Mouse (Mus musculus): Measurements from ENCODE around the gene Rab3gap2. TPM values are rescaled to one million over a fixed set of nuclear protein-coding genes. Genes with fewer than 3 reads are reported as not detected.
"Not testable (repeated sequence)": the region's sequence is repeated elsewhere in the genome, so short reads cannot be mapped to it uniquely, and the experiment has no call there.

The Rab3gap2 gene
- polyA plus RNA-seq, 1 experiment from 2014 or later: 22.0 TPM

DNA sequence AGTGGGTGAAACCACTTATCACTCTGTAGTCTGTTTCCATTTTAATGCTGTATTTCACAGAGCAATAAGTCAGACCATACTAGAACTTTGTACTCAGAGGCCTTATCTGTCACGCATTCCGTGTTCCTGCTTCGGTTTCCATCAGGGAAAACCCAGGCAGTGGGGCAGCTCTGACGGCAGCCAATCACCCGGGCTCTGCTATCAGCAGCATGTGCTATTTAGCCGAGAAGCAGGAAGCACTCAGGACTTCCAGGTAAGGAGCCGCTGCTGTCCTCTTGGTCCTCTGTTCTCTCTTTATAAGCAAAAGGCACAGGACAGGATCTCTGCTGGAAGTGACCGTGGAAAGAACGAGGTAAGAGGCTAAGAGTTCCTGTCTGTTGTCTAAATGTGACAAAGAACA, 108.0 kb downstream of the Rab3gap2 start:
- Histone ChIP-seq H3K4me3 (ENCODE audit: low read depth, low read length) (no peak overlapping the region), H3K4me2 (ENCODE audit: low read depth, severe bottlenecking) (no peak overlapping the region), H3K36me3 (ENCODE audit: control insufficient read depth, insufficient read depth, low read length) (peaks cover 5% of the 10 kb centered on the region; the same call in 1 of the 2 replicates), H3K27ac (replicated peaks; ENCODE audit: low read depth, low read length) (no peak overlapping the region), H3K9ac (ENCODE audit: low read length) (no peak overlapping the region), H3K9me3 (ENCODE audit: control insufficient read depth, low read length) (no peaks in the 10 kb centered on the region), H3K4me1 (ENCODE audit: control insufficient read depth, insufficient read depth, low read length) (no peaks in the 10 kb centered on the region), H3K27me3 (ENCODE audit: control insufficient read depth, insufficient read depth, low read length) (no peaks in the 10 kb centered on the region)
- WGBS: 91% methylated on average over 9 of the region's 9 CpGs
- ATAC-seq (ENCODE audit: insufficient number of reproducible peaks, low FRiP score, low TSS enrichment, low read depth) (no peak), DNase-seq (ENCODE audit: low spot score) (no peak)

DNA sequence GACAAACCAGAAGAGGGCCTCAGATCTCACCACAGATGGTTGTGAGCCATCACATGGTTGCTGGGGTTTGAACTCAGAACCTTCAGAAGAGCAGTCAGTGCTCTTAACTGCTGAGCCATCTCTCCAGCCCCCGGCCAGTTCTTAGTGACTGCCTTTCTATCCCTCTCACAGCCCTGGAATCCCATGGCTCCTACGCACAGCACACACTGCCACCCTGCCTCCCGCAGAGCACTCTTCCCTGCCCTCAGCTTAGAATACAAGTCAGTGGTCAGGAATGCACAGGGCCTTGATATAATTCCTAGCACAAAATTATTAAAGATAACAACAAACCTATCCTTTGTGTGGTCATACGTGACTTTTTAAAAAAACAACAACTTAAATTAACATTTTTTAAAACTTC, 110.6 kb downstream of the Rab3gap2 start:
- WGBS: 95% methylated on average over 4 of the region's 4 CpGs
- no peaks in the 10 kb centered on the region for H3K4me1 ChIP-seq (ENCODE audit: control insufficient read depth, insufficient read depth, low read length)

DNA sequence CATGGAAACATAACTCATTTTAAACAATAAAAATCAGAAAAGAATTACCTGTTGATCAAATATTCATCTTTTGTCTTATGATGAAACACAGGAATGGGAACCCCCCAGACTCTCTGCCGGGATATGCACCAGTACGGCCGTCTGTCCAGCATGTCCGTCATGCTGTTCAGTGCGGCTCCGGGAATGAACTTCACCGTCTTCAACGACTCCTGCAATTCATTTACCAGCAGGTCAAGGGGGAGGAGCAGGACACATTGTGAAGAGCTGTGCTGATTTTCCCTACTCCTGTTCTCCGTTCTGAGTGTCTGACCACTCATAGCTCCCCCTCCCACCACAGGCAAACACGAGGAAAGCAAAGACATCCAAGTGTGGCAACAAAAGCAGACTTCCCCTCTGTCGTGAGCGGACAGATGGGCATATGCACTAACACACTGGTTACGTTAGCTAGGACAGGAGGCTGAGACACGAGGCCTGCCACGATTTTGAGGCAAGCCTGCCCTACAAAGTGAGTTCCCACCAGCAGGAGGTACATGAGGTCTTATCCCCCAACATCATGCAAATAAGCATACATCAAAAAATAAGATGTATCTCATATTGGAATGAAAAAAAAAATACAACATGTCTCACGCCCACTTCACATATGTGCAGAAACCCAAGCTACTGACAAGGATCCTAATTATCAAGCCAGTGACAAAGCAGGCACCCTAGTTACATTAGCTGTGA, 112.1 kb downstream of the Rab3gap2 start:
- no peaks in the 10 kb centered on the region for H3K4me1 ChIP-seq (ENCODE audit: control insufficient read depth, insufficient read depth, low read length)
- H3K27ac ChIP-seq (replicated peaks; ENCODE audit: low read depth, low read length): no peak overlapping the region
- no peaks in the 10 kb centered on the region for H3K9me3 ChIP-seq (ENCODE audit: control insufficient read depth, low read length)
- no peak overlapping the region for H3K9ac ChIP-seq (ENCODE audit: low read length)
- no peak overlapping the region for H3K4me3 ChIP-seq (ENCODE audit: low read depth, low read length)
- peaks cover 13% of the 10 kb centered on the region for H3K36me3 ChIP-seq (ENCODE audit: control insufficient read depth, insufficient read depth, low read length)
- H3K27me3 ChIP-seq (ENCODE audit: control insufficient read depth, insufficient read depth, low read length): no peaks in the 10 kb centered on the region
- WGBS: 90% methylated on average over 16 of the region's 16 CpGs
- no peak for ATAC-seq (ENCODE audit: insufficient number of reproducible peaks, low FRiP score, low TSS enrichment, low read depth)
- no peak for DNase-seq (ENCODE audit: low spot score)
- no peak overlapping the region for H3K4me2 ChIP-seq (ENCODE audit: low read depth, severe bottlenecking)

More for the DNA sequence above, 110.6 kb downstream of the Rab3gap2 start:
- DNase-seq (ENCODE audit: low spot score) (no peak), ATAC-seq (ENCODE audit: insufficient number of reproducible peaks, low FRiP score, low TSS enrichment, low read depth) (no peak)
- no peak overlapping the region for H3K4me3 ChIP-seq (ENCODE audit: low read depth, low read length)
- H3K4me2 ChIP-seq (ENCODE audit: low read depth, severe bottlenecking): no peak overlapping the region
- H3K9ac ChIP-seq (ENCODE audit: low read length): no peak overlapping the region
- no peaks in the 10 kb centered on the region for H3K27me3 ChIP-seq (ENCODE audit: control insufficient read depth, insufficient read depth, low read length)
- H3K36me3 ChIP-seq (ENCODE audit: control insufficient read depth, insufficient read depth, low read length): peaks cover 9% of the 10 kb centered on the region
- no peak overlapping the region for H3K27ac ChIP-seq (replicated peaks; ENCODE audit: low read depth, low read length)
- H3K9me3 ChIP-seq (ENCODE audit: control insufficient read depth, low read length): no peaks in the 10 kb centered on the region

DNA sequence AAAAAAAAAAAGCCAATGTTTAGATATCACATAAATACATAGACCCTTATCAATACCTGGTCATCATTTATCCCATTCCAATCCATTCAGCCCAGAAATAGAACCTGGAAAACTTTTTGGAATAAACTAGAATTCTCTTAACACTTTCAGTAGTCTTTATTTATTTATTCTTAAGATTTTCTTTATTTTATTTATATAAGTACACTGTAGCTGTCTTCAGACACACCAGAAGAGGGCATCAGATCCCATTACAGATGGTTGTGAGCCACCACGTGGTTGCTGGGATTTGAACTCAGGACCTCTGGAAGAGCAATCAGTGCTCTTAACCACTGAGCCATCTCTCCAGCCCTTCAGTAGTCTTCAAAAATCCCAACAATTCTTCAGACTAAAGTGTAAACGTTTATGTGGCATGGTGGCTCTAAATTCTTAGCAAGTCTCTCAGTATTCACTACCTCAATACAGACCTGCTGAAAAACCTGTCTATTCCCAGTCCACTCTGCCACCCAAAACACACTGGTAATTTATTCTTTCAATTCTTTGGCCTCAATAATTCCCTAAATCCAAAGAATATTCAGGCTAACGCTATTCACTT, 123.9 kb downstream of the Rab3gap2 start:
- Histone ChIP-seq H3K4me2 (ENCODE audit: low read depth, severe bottlenecking) (peak overlapping the region; percentile 56; the same call in 1 of the 2 replicates), H3K4me3 (ENCODE audit: low read depth, low read length) (peak overlapping the region; percentile 85)
- ATAC-seq (ENCODE audit: insufficient number of reproducible peaks, low FRiP score, low TSS enrichment, low read depth); H3K27me3 ChIP-seq (ENCODE audit: control insufficient read depth, insufficient read depth, low read length); H3K36me3 ChIP-seq (ENCODE audit: control insufficient read depth, insufficient read depth, low read length); H3K4me1 ChIP-seq (ENCODE audit: control insufficient read depth, insufficient read depth, low read length); H3K9me3 ChIP-seq (ENCODE audit: control insufficient read depth, low read length); H3K9ac ChIP-seq (ENCODE audit: low read length); H3K27ac ChIP-seq (replicated peaks; ENCODE audit: low read depth, low read length); DNase-seq (ENCODE audit: low spot score): not testable (repeated sequence)
- WGBS: 53% methylated on average over 3 of the region's 3 CpGs

DNA sequence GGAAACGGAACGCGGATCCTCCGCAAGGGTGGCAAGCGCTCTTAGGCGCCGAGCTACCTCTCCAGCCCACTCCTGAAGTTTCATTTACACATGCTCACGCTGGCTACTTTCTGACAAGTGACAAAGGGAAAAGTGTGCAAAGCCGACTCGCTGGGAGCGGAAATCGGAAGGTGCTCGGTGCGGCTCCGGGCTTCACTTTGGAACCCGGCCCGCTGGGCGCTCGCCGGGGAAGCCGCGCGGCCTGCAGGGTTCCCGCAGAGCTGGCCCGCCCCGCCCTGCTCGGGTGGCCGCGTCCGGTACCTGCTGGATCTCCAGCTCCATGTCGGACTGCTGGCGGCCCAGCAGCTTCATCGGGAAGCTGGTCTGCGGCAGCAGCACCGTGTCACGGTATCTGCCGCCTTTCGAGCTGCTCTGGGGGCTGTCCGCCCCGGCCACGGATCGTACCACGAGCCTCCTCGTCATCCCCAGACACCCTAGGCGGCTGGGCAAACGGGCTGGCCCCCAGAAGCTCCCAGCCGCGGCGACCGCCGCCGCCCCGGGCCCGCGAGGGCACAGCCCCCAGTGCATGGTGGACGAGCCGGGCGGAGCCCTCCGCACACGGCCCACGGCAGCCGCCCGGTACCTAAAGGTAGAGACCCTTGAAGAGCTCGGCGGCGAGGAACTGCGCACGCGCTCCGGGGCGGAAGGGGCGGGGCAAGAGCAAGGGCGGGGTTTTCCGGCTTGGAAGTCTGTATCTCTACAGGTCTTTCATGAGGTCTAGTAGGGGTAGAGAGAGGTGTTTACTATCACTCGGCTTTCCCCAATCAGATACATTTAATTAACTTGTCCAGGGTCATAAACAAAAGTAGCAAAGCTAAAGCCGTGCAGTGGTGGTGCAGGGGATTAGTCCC, 125.0 kb downstream of the Rab3gap2 start, which contains the start of gene Iars2:
Gene Iars2, minus strand, starts transcription at position 676 of the 890 bp plus-strand sequence.
- Histone ChIP-seq H3K36me3 (ENCODE audit: control insufficient read depth, insufficient read depth, low read length) (no peaks in the 10 kb centered on the region), H3K9me3 (ENCODE audit: control insufficient read depth, low read length) (no peaks in the 10 kb centered on the region), H3K27ac (replicated peaks; ENCODE audit: low read depth, low read length) (peak within 1 kb of the TSS; percentile 92), H3K4me1 (ENCODE audit: control insufficient read depth, insufficient read depth, low read length) (no peaks in the 10 kb centered on the region; the same call in 1 of the 2 replicates), H3K4me3 (ENCODE audit: low read depth, low read length) (peak within 1 kb of the TSS; percentile 85), H3K4me2 (ENCODE audit: low read depth, severe bottlenecking) (peak within 1 kb of the TSS; percentile 56), H3K27me3 (ENCODE audit: control insufficient read depth, insufficient read depth, low read length) (no peaks in the 10 kb centered on the region), H3K9ac (ENCODE audit: low read length) (peak within 1 kb of the TSS; percentile 84)
- WGBS: under 1% methylated on average over 76 of the region's 76 CpGs
- ATAC-seq (ENCODE audit: insufficient number of reproducible peaks, low FRiP score, low TSS enrichment, low read depth) (peak; percentile 83), DNase-seq (ENCODE audit: low spot score) (peak; percentile 95)

DNA sequence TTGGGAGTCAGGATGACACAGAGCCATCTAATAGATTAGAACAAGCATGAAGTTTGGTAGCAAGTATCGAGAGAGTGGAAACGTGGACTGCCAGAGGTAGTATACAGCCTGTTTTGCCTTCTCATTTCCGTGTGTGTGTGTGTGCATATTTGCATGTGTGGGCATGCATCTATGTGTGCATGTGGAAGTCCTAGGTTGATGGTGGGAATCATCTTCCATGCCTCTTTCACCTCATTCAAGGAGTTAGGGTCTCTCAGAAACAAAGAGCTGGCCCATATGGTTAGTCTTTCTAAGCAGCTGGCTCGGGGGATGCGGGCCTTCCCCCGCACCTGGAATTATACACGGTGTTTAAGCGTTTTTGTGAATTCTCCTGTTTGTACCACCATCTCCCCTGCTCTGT, 125.9 kb downstream of the Rab3gap2 start:
- Histone ChIP-seq H3K27ac (replicated peaks; ENCODE audit: low read depth, low read length) (no peak overlapping the region), H3K4me1 (ENCODE audit: control insufficient read depth, insufficient read depth, low read length) (no peaks in the 10 kb centered on the region; the same call in 1 of the 2 replicates), H3K4me2 (ENCODE audit: low read depth, severe bottlenecking) (no peak overlapping the region), H3K9me3 (ENCODE audit: control insufficient read depth, low read length) (no peaks in the 10 kb centered on the region), H3K9ac (ENCODE audit: low read length) (no peak overlapping the region), H3K36me3 (ENCODE audit: control insufficient read depth, insufficient read depth, low read length) (no peaks in the 10 kb centered on the region), H3K27me3 (ENCODE audit: control insufficient read depth, insufficient read depth, low read length) (no peaks in the 10 kb centered on the region), H3K4me3 (ENCODE audit: low read depth, low read length) (no peak overlapping the region)
- 90% methylated on average over 8 of the region's 8 CpGs for WGBS
- ATAC-seq (ENCODE audit: insufficient number of reproducible peaks, low FRiP score, low TSS enrichment, low read depth) (no peak), DNase-seq (ENCODE audit: low spot score) (no peak)

DNA sequence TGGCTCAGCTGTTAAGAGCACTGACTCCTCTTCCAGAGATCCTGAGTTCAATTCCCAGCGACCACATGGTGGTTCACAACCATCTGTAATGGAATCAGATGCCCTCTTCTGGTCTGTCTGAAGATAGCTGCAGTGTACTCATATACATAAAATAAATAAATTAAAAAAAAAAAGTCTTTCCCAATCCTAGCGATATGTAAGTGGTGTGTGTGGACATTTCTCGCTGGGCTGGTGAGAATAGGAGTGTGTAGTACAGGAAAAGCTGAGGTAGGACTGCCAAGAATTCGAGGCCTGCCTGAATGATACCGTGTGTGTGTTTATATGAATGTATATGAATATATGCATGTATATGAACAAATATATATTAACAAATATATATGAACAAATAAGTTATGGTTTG, 127.4 kb downstream of the Rab3gap2 start:
- 61% methylated on average over 5 of the region's 5 CpGs for WGBS
- no peak overlapping the region for H3K27ac ChIP-seq (replicated peaks; ENCODE audit: low read depth, low read length)

DNA sequence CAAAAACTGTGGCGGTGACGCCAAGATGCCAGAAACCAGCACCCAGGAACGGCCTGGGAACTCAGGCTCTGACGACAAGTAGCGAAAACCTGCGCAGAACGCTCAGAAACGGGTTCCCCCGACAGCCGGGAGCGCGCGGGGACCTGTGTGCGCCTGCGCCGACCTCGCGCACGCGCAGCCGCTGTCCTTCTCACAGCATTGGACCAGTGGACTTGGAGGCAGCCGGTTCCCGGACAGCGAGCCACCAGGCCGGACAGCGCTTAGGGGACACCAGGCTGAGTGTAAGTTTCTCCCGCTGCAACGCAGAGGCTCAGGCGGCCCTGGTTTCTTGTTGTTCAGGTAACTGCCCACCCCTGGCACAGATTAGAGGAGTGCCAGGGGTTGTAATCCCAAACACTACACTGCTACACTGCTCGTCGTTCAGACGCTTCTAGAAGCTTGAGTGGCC, 128.1 kb downstream of the Rab3gap2 start, which contains the start of gene Bpnt1:
Gene Bpnt1, plus strand, starts transcription at position 167 of the 448 bp plus-strand sequence.
- Histone ChIP-seq H3K27ac (replicated peaks; ENCODE audit: low read depth, low read length) (peak within 1 kb of the TSS; percentile 57; the same call in 1 of the 2 replicates), H3K4me3 (ENCODE audit: low read depth, low read length) (peak within 1 kb of the TSS; percentile 71), H3K4me1 (ENCODE audit: control insufficient read depth, insufficient read depth, low read length) (no peaks in the 10 kb centered on the region; the same call in 1 of the 2 replicates), H3K9ac (ENCODE audit: low read length) (peak within 1 kb of the TSS; percentile 83), H3K9me3 (ENCODE audit: control insufficient read depth, low read length) (no peaks in the 10 kb centered on the region), H3K36me3 (ENCODE audit: control insufficient read depth, insufficient read depth, low read length) (no peaks in the 10 kb centered on the region), H3K27me3 (ENCODE audit: control insufficient read depth, insufficient read depth, low read length) (no peaks in the 10 kb centered on the region), H3K4me2 (ENCODE audit: low read depth, severe bottlenecking) (peak within 1 kb of the TSS; percentile 71)
- peak; percentile 91 for DNase-seq (ENCODE audit: low spot score)
- WGBS: under 1% methylated on average over 32 of the region's 32 CpGs
- peak; percentile 79 for ATAC-seq (ENCODE audit: insufficient number of reproducible peaks, low FRiP score, low TSS enrichment, low read depth)

More for the DNA sequence above, 127.4 kb downstream of the Rab3gap2 start:
- no peak overlapping the region for H3K4me3 ChIP-seq (ENCODE audit: low read depth, low read length)
- no peak for ATAC-seq (ENCODE audit: insufficient number of reproducible peaks, low FRiP score, low TSS enrichment, low read depth)
- H3K9me3 ChIP-seq (ENCODE audit: control insufficient read depth, low read length): no peaks in the 10 kb centered on the region
- H3K27me3 ChIP-seq (ENCODE audit: control insufficient read depth, insufficient read depth, low read length): no peaks in the 10 kb centered on the region
- no peak overlapping the region for H3K9ac ChIP-seq (ENCODE audit: low read length)
- no peaks in the 10 kb centered on the region; the same call in 1 of the 2 replicates for H3K4me1 ChIP-seq (ENCODE audit: control insufficient read depth, insufficient read depth, low read length)
- H3K4me2 ChIP-seq (ENCODE audit: low read depth, severe bottlenecking): no peak overlapping the region
- no peaks in the 10 kb centered on the region for H3K36me3 ChIP-seq (ENCODE audit: control insufficient read depth, insufficient read depth, low read length)
- no peak for DNase-seq (ENCODE audit: low spot score)
